Mouse (Mus musculus) hindbrain, embryonic 14.5 days (tissue): ENCODE measurements at regions not wholly inside any gene's neighbourhood (a gene's known extent, or its start where the extent isn't known, plus 50 kb on each side); places are given as distances from the start of the nearest gene placed in this dataset.

ENCODE experiments used
- ATAC-seq: fragments of 200-750 bp; cut with Nextera tagmentation; 2 replicates; pipeline ENCODE4 v1.8.0; 2017; ENCODE audit warnings: moderate number of reproducible peaks, mild to moderate bottlenecking, moderate TSS enrichment, moderate library complexity; ENCODE audit not compliant: low FRiP score
- DNase-seq: peaks from one replicate; pipeline ENCODE4 v3.0.0-alpha.2; 2015; ENCODE audit warnings: low spot score
- H3K27ac ChIP-seq: fragments of 300-500 bp; sonication (generic); 2 replicates; pipeline ENCODE4 v1.5.1; 2014; ENCODE audit warnings: mild to moderate bottlenecking, moderate library complexity
- H3K27me3 ChIP-seq: fragments of 300-500 bp; sonication (generic); 2 replicates; pipeline ENCODE4 v1.6.1; 2014; ENCODE audit warnings: mild to moderate bottlenecking, low read length, mixed read lengths; ENCODE audit not compliant: control insufficient read depth, insufficient read depth
- H3K36me3 ChIP-seq: fragments of 300-500 bp; sonication (generic); replicated peaks from 2 replicates; pipeline ENCODE4 v1.6.1; 2014; ENCODE audit not compliant: control insufficient read depth, insufficient read depth
- H3K4me1 ChIP-seq: fragments of 300-500 bp; sonication (generic); replicated peaks from 2 replicates; pipeline ENCODE4 v1.6.1; 2014; ENCODE audit warnings: antibody characterized with exemption, low read length, mixed read lengths; ENCODE audit not compliant: control insufficient read depth, insufficient read depth
- H3K4me2 ChIP-seq: fragments of 300-500 bp; sonication (generic); replicated peaks from 2 replicates; pipeline ENCODE4 v1.6.1; 2014; ENCODE audit warnings: mild to moderate bottlenecking, moderate library complexity
- H3K4me3 ChIP-seq: fragments of 300-500 bp; sonication (generic); replicated peaks from 2 replicates; pipeline ENCODE4 v1.5.1; 2014; ENCODE audit warnings: mild to moderate bottlenecking, low read length
- H3K9ac ChIP-seq: fragments of 300-500 bp; sonication (generic); 2 replicates; pipeline ENCODE4 v1.6.1; 2014
- H3K9me3 ChIP-seq: fragments of 300-500 bp; sonication (generic); 2 replicates; pipeline ENCODE4 v1.6.1; 2016; ENCODE audit warnings: low read length; ENCODE audit not compliant: control insufficient read depth
- WGBS: fragments of 180-500 bp; shearing (Covaris S2); extraction: QIAGEN DNeasy Blood & Tissue Kit; methylation state at CpG from one replicate; pipeline ENCODE4 v1.1.7; 2014; 5-methylcytosine and 5-hydroxymethylcytosine counted together

GRCm38 (mm10) chr5:80484676-80485075, 535.3 kb upstream of the Adgrl3 start:
- DNase-seq = peak; percentile 29
- ATAC-seq = no peak
- H3K4me1 ChIP-seq = no peaks in the 10 kb centered on the region
- H3K9ac ChIP-seq = no peak overlapping the region
- H3K4me2 ChIP-seq = no peak overlapping the region
- H3K36me3 ChIP-seq = no peaks in the 10 kb centered on the region
- H3K4me3 ChIP-seq = no peak overlapping the region
- H3K27me3 ChIP-seq = no peaks in the 10 kb centered on the region
- 15% methylated on average over 3 of the region's 3 CpGs for WGBS
- H3K9me3 ChIP-seq = no peaks in the 10 kb centered on the region
- H3K27ac ChIP-seq = 0 out of 2 replicates have a peak overlapping the region, but pooled peaks have one; percentile 20

DNA sequence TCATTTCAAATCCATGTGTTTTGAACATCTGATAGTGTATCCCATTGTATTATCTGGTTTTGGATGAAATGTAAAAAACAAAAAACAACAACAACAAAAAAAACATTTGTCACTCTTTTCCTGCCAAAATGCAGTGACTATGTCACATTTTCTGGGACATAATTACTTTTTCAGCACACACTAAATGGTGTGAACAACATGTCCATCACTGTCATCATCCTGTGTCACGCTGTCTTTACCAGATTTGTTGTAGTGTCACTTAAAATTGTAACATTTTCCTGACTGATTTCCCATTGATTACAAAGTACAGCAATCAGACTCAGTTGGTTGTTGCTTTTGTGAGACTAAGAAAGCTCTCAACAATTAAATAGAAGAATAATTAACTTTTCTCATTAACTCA, 531.6 kb upstream of the Adgrl3 start:
- H3K36me3 ChIP-seq = no peaks in the 10 kb centered on the region
- no peak overlapping the region for H3K4me2 ChIP-seq
- H3K27me3 ChIP-seq = no peaks in the 10 kb centered on the region
- no peak overlapping the region for H3K27ac ChIP-seq
- 88% methylated on average over 1 of the region's 1 CpGs for WGBS
- no peak for ATAC-seq
- no peak for DNase-seq
- H3K9me3 ChIP-seq = no peaks in the 10 kb centered on the region
- no peak overlapping the region for H3K4me3 ChIP-seq
- H3K9ac ChIP-seq = no peak overlapping the region
- no peaks in the 10 kb centered on the region for H3K4me1 ChIP-seq

GRCm38 (mm10) chr5:80508672-80509071, 511.3 kb upstream of the Adgrl3 start:
- Histone ChIP-seq H3K4me2 (no peak overlapping the region), H3K4me3 (no peak overlapping the region), H3K27me3 (no peaks in the 10 kb centered on the region), H3K27ac (no peak overlapping the region), H3K4me1 (no peaks in the 10 kb centered on the region), H3K36me3 (no peaks in the 10 kb centered on the region), H3K9ac (no peak overlapping the region), H3K9me3 (no peaks in the 10 kb centered on the region)
- WGBS = 32% methylated on average over 2 of the region's 2 CpGs
- ATAC-seq (no peak; the same call in 1 of the 2 replicates), DNase-seq (peak; percentile 83)

DNA sequence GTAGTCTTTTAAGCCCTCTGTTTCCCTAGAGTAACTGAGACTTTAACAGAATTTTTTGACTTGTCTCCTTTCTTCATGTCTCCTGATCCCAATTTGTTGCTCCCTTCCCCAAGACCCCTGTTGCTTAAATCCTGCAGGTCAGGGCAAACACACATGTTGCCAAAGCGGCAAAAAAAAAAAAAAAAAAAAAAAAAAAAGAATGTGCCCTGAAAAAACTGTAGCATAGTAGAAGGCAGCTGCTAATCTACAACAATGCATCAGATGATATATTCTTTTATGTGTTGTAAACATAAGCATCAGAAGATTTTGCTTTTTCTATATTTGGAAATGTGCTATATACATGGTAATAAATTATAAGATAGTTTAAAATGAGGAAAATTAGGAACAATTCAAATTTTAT, 479.9 kb upstream of the Adgrl3 start:
- DNase-seq = no peak
- Histone ChIP-seq H3K9ac (no peak overlapping the region), H3K4me3 (no peak overlapping the region), H3K36me3 (no peaks in the 10 kb centered on the region), H3K4me1 (no peaks in the 10 kb centered on the region), H3K9me3 (no peaks in the 10 kb centered on the region), H3K4me2 (no peak overlapping the region), H3K27ac (no peak overlapping the region), H3K27me3 (no peaks in the 10 kb centered on the region)
- no peak for ATAC-seq
- WGBS = 81% methylated on average over 1 of the region's 1 CpGs

DNA sequence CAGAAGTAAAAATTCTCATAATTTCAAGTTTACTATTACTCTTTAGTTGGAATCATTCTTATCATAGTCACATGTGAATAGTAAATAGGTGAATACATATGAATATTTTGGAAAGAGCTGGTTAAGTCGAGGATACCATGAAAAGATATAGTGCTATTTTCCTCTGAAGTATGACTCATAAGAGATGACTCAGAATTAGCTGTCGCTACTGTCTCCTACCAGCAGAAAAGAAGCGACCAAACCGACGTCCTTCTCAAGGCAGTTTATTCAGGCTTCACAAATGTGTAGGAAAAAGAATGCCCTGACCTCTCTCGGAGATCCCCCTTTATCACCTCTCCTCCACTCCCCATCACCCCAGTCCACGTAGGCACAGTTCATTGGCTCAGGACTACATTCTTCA, 468.3 kb upstream of the Adgrl3 start:
- Histone ChIP-seq H3K27me3 (no peaks in the 10 kb centered on the region), H3K4me2 (no peak overlapping the region), H3K9ac (no peak overlapping the region), H3K9me3 (no peaks in the 10 kb centered on the region), H3K4me3 (no peak overlapping the region), H3K4me1 (no peaks in the 10 kb centered on the region), H3K36me3 (no peaks in the 10 kb centered on the region), H3K27ac (no peak overlapping the region)
- 85% methylated on average over 7 of the region's 7 CpGs for WGBS
- DNase-seq (no peak), ATAC-seq (no peak)

DNA sequence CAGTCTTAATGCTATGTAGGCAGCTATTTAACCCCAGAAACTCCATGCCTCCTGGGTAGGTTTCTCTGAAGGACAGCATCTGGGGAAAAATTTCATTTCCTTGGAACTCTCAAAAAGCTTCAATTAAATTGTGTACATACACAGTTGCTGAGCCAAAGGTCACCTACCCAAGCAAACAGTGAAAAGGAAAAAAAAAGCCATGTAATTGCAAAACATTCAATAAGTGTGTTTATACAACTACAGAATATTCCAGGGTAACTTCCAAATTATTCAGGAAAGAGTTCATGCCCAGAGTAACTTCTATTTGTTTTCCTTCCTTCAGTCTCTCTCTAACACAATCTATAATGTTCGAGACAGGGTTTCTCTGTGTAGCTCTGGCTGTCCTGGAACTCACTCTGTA, 441.2 kb upstream of the Adgrl3 start:
- Histone ChIP-seq H3K9me3 (no peaks in the 10 kb centered on the region), H3K9ac (no peak overlapping the region), H3K4me1 (no peaks in the 10 kb centered on the region), H3K27ac (no peak overlapping the region), H3K4me2 (no peak overlapping the region), H3K4me3 (no peak overlapping the region), H3K36me3 (no peaks in the 10 kb centered on the region), H3K27me3 (no peaks in the 10 kb centered on the region)
- DNase-seq (no peak), ATAC-seq (no peak)
- WGBS = 85% methylated on average over 1 of the region's 1 CpGs

DNA sequence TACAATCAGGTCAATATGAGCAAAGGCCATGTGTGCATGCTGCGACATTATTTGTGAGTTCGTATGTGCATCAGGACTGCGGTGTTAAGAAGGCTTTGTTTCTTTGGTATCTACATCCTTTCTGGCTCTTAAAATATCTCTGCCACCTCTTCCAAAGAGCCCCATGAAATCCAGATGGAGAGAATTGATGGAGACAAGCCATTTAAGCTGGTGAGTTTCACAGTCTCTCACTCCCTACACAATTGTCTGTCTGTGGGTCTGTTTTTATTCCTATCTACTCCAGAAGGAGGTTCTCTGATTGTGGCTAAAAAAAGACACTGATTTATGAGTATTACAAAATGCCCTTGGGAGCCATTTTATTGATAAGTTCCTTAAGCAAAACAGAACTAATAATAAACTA, 408.4 kb upstream of the Adgrl3 start:
- 97% methylated on average over 3 of the region's 3 CpGs for WGBS
- H3K4me2 ChIP-seq = no peak overlapping the region
- ATAC-seq = no peak

DNA sequence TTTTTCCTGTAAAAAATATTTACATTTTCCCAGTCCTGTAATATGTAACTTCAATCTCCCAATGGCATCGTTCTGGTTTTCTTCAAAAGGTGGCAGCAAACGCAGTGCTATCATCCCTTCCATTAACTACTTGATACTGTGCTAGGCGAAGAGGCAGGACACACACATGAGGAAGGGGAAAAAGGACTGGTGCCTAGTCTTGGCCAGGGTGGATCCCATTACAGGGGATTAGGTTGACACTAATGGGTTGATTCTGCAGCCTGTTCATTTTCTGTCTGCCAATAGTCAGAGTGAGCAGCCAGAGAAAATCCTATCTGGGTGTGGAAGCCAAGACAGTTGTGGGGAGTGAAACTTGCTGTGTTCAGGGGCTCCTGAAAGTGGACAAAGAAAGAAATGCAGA, 392.7 kb upstream of the Adgrl3 start:
- no peak for ATAC-seq

More for the DNA sequence above, 408.4 kb upstream of the Adgrl3 start:
- DNase-seq = no peak
- Histone ChIP-seq H3K4me3 (no peak overlapping the region), H3K9ac (no peak overlapping the region), H3K27me3 (no peaks in the 10 kb centered on the region), H3K27ac (no peak overlapping the region), H3K4me1 (no peaks in the 10 kb centered on the region), H3K36me3 (no peaks in the 10 kb centered on the region), H3K9me3 (no peaks in the 10 kb centered on the region)

DNA sequence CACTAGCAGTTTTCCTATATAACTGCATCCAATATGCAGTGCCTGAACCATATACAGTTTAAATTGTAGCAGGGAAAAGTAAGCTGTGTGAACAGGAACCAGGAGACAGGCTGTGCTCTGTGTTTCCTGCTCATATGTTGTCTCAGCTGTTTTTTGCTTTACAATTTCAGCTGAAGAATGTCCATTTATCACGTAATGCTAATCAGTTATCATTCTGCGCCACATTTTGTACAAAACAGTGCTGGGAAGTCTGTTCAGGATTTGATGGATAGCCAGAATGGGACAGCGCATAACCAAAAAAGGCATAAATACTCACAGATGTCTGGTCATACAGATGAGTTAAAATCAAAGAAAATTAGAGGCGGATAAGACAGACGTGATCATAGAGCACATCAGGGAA, 360.9 kb upstream of the Adgrl3 start:
- no peaks in the 10 kb centered on the region for H3K9me3 ChIP-seq
- no peak overlapping the region; the same call in 1 of the 2 replicates for H3K27ac ChIP-seq
- H3K36me3 ChIP-seq = no peaks in the 10 kb centered on the region
- no peak overlapping the region for H3K4me2 ChIP-seq
- H3K27me3 ChIP-seq = no peaks in the 10 kb centered on the region
- H3K9ac ChIP-seq = no peak overlapping the region
- 61% methylated on average over 5 of the region's 5 CpGs for WGBS
- no peak for ATAC-seq
- H3K4me1 ChIP-seq = no peaks in the 10 kb centered on the region
- DNase-seq = no peak
- H3K4me3 ChIP-seq = no peak overlapping the region

More for the DNA sequence above, 392.7 kb upstream of the Adgrl3 start:
- Histone ChIP-seq H3K9ac (no peak overlapping the region), H3K4me1 (no peaks in the 10 kb centered on the region), H3K36me3 (no peaks in the 10 kb centered on the region), H3K9me3 (no peaks in the 10 kb centered on the region), H3K27me3 (no peaks in the 10 kb centered on the region), H3K4me2 (no peak overlapping the region), H3K27ac (no peak overlapping the region), H3K4me3 (no peak overlapping the region)
- WGBS = 72% methylated on average over 3 of the region's 3 CpGs
- no peak for DNase-seq

DNA sequence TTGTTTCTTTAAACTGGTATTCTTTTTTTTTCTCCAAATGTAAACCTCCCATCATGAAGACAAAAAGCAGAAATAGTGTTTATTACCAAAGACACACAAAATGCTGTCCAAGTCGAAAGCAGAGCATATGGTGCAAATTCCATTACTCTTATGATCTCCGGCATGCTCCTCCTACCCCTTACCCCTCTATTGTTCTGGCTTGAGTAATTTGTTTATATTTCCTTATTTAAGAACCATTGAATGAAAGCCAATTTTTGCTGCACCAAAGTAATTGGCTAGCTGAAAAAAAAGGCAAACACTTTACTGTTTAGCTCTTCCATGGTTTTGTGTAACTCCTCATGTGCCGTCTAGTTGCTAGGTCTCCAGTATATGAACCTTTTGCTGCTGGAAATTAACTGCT, 360.4 kb upstream of the Adgrl3 start:
- WGBS = 58% methylated on average over 3 of the region's 3 CpGs
- Histone ChIP-seq H3K9ac (no peak overlapping the region), H3K27ac (no peak overlapping the region; the same call in 1 of the 2 replicates), H3K9me3 (no peaks in the 10 kb centered on the region), H3K4me3 (no peak overlapping the region), H3K36me3 (no peaks in the 10 kb centered on the region), H3K4me1 (no peaks in the 10 kb centered on the region), H3K27me3 (no peaks in the 10 kb centered on the region), H3K4me2 (no peak overlapping the region)
- DNase-seq (no peak), ATAC-seq (no peak)
